Mouse (Mus musculus) small intestine, adult 10 weeks (tissue): ENCODE data around the gene Olfr1444. TPM values are rescaled to one million over a fixed set of nuclear protein-coding genes. Genes with fewer than 3 reads are reported as not detected.

Experiments used
- polyA plus RNA-seq: library from polyadenylated mRNA; stranded (reverse); fragments of 350-450 nt; fragmentation: Illumina TruSeq; extraction: RNeasy Lipid Tissue Mini Kit (QIAGEN cat#74804); gene quantifications from one replicate; pipeline ENCODE4 v1.2.3, GENCODE M21; 2014; ENCODE audit warnings: low replicate concordance

Olfr1444 gene
- polyA plus RNA-seq: not detected

GRCm38 (mm10) chr19:12856983-12857382 lies at the start of gene Olfr1444:
Gene Olfr1444 (plus strand): TSS chr19:12857283.

GRCm38 (mm10) chr19:12846382-12846781 lies 10.7 kb upstream of the Olfr1444 start, which contains the start of gene Gm5244:
Gene Gm5244 (plus strand): TSS chr19:12846682.

GRCm38 (mm10) chr19:12883555-12883954 lies 26.5 kb downstream of the Olfr1444 start, which contains the start of gene Olfr1445:
Gene Olfr1445 (plus strand): TSS chr19:12883855.

GRCm38 (mm10) chr19:12893424-12893823 lies 36.3 kb downstream of the Olfr1444 start, which contains the start of gene Olfr1446:
Gene Olfr1446 (minus strand): TSS chr19:12893524.

GRCm38 (mm10) chr19:12903643-12904042 lies 46.6 kb downstream of the Olfr1444 start, which contains the start of gene Olfr1447:
Gene Olfr1447 (minus strand): TSS chr19:12903743.

Other genes with a start within 250 kb of the Olfr1444 start
- 1.3 TPM for gene Glyat, start 224.0 kb upstream of the Olfr1444 start, polyA plus RNA-seq
- not detected for gene Olfr1442, start 186.8 kb upstream of the Olfr1444 start, polyA plus RNA-seq
- gene Olfr1443, start 179.2 kb upstream of the Olfr1444 start, polyA plus RNA-seq: not detected
- 0.93 TPM for gene Keg1, start 161.5 kb upstream of the Olfr1444 start, polyA plus RNA-seq
- gene Cntf, start 91.7 kb upstream of the Olfr1444 start, polyA plus RNA-seq: 2.5 TPM
- 170 TPM for gene Zfp91, start 61.2 kb upstream of the Olfr1444 start, polyA plus RNA-seq
- gene Lpxn, start 61.1 kb upstream of the Olfr1444 start, polyA plus RNA-seq: 5.0 TPM
- not detected for gene Gm5244, start 10.6 kb upstream of the Olfr1444 start, polyA plus RNA-seq
- not detected for gene Olfr1445, start 26.6 kb downstream of the Olfr1444 start, polyA plus RNA-seq
- not detected for gene Olfr1446, start 36.2 kb downstream of the Olfr1444 start, polyA plus RNA-seq
- not detected for gene Olfr1447, start 46.5 kb downstream of the Olfr1444 start, polyA plus RNA-seq
- not detected for gene Olfr1448, start 67.1 kb downstream of the Olfr1444 start, polyA plus RNA-seq
- gene Olfr1449, start 73.6 kb downstream of the Olfr1444 start, polyA plus RNA-seq: not detected
- not detected for gene Olfr1450, start 93.0 kb downstream of the Olfr1444 start, polyA plus RNA-seq
- not detected for gene Olfr1451, start 137.7 kb downstream of the Olfr1444 start, polyA plus RNA-seq
- gene Olfr1453, start 171.0 kb downstream of the Olfr1444 start, polyA plus RNA-seq: not detected
- gene Olfr1454, start 203.3 kb downstream of the Olfr1444 start, polyA plus RNA-seq: not detected
- not detected for gene Olfr1457, start 240.6 kb downstream of the Olfr1444 start, polyA plus RNA-seq
- gene Olfr1458, start 249.5 kb downstream of the Olfr1444 start, polyA plus RNA-seq: not detected